Mouse (Mus musculus) monocyte, adult 2 months (primary cell): ENCODE results near the gene Mfsd6l.

Source experiments
- DNase-seq, 2 experiments: peaks; one replicate each; pipeline ENCODE4 v3.0.0; 2022; ENCODE audit warnings: low spot score in 2 of 2, low read depth in 1 of 2

The Mfsd6l gene

DNA sequence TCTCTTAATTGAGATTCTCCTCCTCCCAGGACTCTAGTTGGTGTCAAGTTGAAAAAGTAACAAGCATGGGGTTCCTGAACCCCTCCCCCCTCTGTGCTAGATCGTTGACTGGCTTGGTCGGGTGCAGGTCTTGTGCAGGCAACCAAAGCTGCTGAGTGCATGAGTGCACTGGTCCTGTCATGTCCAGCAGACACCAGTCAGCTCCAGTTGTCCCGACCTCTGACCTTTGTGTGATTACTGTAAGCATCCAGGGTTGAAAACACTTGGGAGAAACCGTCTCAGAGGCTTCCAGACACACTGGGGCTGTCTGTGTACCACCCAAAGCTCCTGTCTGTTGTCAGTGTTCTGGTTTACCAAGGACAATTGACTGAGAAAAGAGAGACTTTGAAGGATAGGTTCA lies 5.6 kb upstream of the Mfsd6l start:
- DNase-seq = no peak

DNA sequence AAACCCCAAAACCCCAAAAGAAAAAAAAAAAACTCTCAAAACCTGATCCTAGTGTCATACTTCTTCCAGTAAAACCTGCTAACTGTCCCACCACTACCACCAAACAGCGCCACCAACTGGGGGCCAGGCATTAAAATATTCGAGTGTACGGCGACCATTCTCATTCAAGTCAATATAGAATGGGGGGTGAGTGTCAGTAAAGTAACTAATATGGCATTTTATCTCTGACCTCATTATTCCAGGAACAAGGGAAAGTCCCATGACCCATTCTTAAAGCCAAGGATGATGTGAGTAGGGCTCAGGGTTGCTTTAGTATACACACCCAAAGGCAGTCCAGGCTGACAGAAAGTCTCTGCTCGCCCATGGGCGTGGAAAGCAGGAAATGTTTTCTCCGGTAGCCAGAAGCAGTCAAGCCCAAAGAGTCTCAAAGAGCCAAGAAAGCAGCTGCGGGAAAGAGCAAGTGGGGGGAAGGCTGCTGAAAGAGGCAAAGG lies 2.0 kb upstream of the Mfsd6l start:
- peak in 1 of 2 experiments; percentile 10 for DNase-seq

DNA sequence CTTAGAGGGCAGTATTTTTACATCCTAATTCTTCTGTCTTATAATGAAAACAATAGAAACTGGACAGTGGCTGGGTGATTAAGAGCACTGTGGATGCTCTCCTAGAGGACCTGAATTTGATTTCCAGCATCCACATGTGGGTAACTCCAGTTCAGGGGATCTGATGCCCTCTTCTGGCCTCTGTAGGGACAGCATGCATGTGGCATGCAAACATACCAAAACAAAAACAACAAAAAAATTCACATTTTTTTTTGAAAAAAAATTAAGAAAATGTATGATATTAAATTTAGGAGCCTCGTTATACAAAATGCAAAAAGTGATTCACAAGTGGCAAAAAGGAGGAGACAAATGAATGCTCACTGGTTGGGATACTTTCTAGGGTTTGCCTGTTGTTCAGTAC lies 3.6 kb downstream of the Mfsd6l start:
- no peak for DNase-seq

DNA sequence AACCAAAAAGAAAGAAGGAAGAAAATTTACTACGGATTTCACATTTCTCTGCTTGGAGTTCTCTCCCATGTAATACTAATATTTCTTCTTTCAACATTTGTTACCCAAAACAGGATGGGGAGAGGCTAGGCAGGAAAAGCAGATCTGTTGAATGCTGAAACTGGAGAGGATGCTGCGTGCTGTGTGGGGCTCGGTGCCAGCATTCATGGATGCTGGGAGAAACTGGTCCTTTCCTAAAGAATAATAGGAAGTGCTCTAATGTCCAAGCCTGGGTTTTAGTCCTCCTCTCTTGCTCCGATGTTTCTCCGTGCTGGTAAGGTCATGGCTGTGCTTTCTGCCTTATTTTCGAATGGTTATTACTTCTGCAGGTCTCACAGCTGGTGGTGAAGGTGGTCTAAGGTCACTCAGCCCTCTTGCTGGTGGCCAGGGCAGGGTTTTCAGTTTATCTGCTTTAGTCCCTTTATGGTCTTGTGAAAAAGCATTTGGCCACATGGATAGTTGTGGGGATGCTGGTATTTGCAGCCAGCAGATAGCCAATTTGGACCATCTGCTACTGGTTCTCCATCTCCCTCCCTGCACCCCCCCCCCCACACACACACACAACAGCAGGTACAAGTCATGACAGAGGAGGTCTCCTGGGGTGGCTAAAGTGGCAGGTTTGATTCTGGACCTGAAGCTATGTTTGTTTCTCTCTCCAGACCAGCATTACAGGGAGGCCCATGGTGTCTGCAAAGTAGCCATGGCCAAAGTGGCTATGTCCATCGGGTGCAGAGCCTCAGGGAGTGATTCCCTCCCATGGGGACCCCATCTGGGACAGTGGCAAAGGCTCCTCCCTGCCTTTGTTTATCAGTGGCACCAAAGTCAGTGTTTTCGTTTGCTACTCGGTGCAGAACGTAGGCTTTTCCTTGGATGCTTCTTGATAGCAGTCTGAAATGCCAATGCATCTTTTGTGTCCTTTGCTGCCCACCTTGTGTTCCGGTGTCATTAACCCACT lies 6.3 kb downstream of the Mfsd6l start:
- DNase-seq = no peak

DNA sequence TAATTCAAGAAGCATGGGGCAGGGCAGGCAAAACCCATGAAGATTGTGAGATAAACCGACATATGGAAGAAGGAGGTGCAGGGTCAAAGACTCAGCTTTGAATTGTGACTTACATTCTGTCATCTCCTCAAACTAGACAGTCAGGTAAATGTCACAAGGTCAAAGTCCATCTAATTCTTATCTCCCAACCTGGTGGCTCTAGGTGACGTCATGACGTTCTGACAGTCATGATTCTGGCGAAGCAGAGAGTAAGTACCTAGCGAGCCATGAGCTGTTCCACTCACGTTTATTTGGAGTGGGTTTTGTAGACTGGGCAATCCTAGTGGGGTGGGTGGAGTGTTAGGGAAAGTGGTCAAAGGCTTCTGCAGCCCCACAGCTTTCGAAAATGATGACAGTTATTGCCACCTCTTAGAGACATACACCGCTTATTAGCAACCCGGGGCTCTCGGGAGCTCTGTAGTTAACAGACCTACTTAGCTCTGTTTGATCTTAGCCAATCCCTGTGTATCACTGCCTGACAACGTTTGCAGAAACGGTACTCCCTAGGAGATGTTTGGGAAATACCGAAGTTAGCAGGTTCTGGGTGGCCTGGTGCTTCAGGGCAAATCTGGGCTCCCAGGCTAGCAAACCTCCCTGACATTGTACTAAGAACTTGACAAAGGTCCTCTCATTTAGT lies 8.5 kb downstream of the Mfsd6l start:
- DNase-seq = no peak

DNA sequence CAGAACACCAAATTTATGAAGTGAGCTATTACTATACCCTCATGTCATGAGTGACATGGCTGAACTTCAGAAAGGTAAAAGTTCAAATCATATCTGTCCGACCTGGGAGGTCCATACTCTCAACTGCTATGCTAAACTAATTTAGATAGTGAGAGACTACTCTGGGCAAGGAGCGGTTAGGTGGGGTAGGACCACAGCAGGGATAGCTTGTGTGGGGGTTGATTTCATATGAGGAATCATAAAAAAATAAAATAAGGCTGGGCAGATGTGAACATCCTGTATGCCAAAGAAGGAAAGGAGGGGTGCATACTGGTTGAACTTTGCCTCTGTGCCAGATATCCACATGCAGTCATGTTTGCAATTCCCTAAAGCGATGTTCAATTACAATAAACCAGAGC lies 9.0 kb downstream of the Mfsd6l start:
- no peak for DNase-seq

DNA sequence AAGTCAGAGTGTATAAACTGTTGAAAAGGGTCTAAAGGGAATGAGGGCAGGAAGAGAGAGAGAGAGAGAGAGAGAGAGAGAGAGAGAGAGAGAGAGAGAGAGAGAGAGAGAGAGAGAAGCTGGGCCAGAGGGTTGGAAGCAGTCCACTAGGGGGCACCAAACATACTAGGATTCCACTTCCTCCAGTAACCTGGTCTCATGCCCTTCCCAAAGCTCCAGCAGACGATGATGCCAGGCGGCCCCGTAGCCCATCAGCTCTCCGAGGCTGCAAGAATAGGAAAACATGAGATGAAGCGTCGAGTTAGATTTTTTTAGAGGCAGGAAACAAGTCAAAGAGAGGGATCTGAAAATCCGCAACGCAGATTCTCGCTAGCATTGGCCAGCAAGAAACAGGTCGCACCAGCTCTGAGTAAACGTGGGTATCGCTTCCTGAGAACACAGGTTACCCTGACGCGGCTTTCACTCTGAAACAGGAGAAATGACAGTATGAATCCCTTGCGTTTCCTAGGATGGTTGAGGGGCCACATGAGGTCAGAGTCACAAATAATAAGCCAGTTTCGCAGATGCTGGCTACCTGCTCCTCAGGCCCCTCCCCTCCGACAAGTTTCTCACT lies 10.6 kb downstream of the Mfsd6l start:
- no peak for DNase-seq

DNA sequence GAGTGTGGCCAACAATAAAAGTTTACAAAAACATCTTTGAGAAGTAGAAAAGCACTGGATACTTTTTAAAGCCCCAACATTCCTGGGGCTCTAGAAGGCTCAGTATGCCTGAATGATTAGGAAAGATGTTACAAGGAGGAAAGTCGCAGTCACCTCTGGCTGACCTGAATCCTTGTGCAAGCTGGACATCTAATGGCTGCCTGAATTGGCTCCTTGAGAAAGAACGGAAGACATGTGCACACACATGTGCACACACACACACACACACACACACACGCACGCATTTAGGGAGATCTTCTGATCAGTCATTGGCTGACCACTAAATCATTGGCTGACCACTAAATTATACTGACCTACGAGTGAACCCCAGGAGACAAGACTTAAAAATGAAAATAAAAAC lies 14.9 kb downstream of the Mfsd6l start:
- DNase-seq = no peak

DNA sequence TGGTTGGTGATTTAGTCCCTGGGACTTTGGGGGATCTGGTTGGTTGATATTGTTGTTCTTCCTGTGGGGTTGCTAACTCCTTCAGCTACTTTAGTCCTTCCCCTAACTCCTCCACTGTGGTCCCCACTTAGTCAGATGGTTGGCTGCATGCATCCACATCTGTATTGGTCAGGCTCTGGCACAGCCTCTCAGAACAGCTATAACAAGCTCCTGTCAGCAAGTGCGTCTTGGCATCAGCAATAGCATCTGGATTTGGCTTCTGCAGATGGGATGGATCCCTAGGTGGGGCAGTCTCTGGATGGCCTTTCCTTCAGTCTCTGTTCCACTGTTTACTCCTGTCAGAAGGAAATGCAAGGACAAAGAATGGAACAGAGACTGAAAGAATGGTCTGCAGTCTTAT lies 21.1 kb downstream of the Mfsd6l start:
- no peak for DNase-seq

DNA sequence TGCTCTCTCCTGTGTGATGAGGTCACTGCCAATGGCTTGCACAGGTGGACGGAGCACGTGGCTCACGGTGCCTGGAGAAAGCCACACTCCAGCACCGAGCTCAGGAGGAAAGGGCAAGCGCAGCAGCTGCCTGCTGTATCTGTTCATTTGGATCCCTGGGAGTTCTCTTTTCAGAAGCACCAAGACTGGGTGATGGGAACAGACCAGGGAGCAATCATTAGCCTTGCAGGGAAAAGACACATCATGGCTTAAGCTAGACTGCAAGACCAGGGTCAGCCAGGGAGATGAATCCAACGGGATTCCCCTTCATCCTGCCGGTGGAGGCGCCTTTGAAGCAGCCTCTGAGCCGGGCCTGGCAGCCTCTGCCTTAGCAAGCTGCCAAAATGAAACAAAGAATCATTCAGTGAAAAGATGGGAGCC lies 23.5 kb downstream of the Mfsd6l start:
- no peak for DNase-seq

DNA sequence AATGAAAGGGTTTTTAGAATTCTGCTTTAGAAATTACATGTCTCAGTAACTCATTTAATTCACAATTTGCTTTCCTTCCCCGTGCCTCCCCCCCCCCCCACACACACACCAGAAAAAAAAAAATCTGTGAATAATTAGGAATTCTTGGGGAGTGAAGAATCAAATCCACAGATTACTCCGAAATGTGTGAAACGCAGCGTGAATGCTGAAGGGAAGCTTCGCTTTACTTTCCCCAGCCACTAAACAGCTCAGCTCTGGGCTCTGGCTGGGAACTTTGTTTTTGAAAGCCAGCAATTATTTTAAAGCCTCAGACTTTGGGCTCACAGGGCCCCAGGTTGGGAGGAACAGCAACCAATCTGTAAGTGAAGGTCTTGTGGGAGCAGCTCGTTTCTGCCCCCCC lies 24.6 kb downstream of the Mfsd6l start:
- no peak for DNase-seq

DNA sequence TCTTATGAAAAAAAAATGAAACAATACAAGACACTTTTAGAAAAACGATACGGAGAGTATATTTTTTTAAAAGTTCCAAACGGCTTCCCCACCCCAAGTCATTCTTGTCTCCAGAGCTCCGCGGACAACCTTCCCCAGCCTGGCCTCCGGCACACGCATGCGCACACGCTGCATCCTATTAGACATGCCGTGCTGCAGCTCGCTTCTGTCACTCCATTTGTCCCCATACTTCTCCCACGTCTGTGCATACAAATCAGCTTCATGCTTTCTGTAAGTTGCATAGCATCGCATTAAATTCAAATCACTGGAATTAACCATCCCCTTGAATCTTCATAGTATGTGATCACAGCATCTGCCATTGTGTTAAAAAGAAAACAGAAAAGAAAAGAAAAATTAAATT lies 27.2 kb downstream of the Mfsd6l start:
- no peak for DNase-seq

DNA sequence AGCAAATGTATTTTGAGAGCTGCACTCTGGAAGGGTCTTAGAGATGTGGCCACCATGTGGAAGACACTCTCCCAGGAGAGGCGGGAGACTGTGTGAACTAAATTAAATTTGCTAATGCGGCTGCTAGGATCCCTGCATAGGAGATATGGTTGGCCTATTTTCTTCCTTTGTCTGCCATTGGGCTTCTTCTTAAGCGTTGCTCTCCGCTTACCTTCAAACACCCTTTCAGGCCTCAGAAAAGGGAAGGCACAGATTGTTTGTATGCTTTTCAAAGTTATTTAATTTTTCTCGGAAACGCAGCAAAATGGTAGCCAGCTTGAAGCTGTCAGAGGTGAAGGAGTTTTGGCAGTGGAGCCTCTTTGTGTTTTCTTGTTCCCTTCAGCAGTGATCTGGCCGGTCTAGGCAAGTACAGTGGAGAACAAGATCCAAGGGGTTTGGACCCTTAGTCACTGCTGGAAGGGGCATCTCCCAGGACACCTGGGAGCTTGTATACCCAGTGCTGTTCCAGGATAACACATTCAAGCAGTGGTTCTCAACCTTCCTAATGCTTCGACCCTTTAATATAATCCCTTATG lies 28.0 kb downstream of the Mfsd6l start:
- no peak for DNase-seq

DNA sequence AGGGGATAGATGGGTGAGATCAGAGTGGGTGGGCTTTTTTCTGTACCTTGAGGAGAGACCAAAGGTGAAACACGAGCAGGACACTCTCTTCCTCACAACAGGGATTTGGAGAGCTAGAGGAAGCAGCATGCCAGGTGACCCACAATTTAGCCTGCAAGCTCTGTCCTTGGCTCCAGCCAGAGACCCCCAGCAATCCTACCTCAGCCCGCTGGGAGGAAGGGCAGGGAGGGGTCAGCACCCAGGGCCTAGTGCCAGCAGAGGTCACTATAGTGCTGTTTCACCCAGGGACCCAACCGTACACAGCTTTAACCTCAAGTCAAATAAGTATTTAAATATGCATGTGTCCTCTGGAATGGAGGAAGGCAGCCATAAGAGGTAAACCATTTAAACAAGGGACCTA lies 29.9 kb downstream of the Mfsd6l start:
- no peak for DNase-seq

DNA sequence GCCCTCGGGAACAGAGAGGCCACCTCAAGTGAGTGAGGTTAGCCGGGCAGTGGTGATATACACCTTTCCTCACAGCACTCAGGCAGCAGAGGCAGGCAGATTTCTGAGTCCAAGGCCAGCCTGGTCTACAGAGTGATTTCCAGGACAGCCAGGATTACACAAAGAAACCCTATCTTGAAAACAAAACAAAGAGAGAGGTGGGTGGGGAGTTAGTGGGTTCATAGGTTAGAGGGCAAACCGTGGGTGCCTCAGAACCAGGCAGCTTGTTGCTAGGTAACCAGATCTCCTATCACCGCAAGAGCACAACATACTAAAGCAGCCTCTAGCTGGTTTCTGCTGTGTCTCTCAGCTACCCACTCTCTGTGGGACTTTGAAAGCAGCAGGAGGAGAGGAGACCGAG lies 30.7 kb downstream of the Mfsd6l start, which contains the start of gene Ccdc42:
Ccdc42 (plus strand) TSS at position 301 of the 400 bp plus-strand sequence.
- DNase-seq = no peak

DNA sequence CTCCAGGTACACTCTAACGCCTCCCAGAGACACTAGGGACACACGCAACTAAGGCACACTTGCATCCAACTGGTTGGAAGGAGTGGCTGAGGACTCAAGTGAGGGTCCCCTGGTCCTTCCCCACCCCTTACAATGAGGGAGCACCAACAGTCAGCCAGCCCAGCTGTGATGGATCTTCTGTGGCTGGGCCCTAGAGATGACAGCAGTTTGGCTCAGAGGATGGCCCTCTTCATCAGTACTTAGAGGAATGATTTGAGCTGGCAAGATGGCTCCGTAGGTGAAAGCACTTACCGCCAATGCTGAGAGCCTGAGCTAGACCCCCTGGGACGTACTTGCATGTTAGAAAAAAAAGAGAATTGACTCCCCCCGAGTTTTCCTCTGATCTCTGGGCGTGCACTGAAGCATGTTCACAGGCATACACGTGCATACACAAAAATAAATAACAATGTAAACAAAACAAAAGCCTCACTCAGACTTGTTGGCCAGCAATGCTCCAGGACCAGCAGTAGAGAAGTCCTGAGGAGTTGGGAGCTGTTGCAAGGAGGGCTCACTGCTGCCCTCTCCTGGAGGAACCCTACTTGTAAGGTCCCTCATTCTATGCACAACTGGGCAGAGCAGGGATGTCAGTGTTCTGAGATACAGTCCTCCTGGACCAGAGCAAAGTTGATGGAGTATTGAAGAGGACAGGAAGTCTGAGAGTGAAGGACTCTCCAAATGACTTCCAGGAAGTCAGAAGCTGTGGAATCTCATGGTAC lies 33.2 kb downstream of the Mfsd6l start:
- DNase-seq = peak in 1 of 2 experiments; percentile 35

DNA sequence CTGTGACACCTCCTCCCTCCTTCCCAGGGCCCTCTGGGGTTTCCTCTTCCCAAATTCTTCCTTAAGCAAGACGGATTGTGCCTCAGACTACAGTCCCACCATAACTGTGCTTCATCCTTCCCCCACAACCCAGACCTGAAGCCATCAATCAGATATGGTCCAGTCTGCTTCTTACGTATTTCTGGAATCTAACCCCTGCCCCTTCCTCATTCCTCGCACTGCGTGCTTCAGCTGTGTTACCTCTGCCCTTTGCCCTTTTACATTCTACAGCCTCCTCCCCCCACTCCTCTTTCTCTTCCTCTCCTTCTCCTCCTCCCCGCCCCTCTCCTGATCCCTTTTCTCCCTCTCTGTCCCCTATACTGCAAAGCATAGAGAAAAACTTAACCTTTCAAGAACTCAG lies 35.7 kb downstream of the Mfsd6l start:
- no peak for DNase-seq

DNA sequence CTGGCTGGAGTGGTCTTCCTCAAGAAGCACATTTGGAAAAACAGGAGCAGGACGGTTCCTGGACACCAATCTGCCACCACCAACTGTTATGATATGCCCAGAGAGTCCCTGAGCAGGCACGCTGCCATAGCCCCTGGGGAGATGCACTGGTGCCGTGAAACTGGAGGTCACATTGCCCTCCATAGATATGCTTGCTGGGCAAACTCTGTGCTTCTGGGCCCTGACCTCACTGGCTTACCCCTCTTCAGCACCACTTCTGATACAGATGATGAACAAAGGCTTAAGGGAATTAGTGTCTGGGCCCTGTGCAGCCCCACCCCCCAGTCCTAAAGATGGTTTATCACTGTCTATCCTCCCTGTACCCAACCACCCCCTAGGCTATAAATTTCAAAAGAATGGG lies 37.3 kb downstream of the Mfsd6l start:
- DNase-seq = no peak

DNA sequence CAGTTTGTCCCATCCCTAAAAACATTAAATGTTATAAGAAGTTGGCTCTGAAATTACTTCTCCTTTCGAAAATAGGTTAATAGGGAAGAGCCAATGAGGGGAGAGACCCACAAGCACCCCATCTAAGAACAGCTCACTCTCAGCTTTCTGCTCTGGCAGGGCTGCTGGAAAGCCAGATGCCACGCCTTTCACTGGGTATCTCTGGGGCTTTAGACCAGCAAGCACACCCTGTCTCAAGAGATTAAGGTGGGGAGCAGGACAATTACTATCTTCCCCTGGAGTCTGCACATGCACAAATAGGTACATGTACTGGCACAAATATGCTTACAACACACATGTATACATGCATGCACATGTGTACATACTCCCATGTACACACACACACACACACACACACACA lies 41.9 kb downstream of the Mfsd6l start:
- DNase-seq = no peak

DNA sequence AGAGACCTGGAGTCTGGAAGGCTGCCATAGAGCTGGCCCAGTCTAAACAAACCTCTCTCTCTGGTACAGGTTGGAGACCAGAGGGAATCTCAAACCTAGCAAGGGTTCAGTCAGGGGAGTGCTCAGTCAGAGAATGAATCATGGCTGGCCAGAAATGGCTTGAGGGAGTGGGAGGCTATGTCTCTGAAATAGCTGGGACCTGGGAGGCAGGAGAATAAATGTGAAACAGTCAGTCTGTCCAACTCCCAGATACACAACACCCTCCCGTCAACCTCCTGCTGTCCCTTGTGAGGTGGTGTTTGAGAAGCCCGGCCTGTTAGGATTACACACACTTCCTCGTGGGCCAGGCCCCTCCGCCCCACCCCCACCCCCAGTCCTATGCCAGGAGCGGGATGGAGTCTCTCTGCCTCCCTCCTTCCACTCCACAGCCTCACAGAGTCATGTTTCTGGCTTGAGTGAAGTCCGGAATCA lies 44.6 kb downstream of the Mfsd6l start:
- no peak for DNase-seq
